Mouse (Mus musculus): ENCODE measurements at regions not wholly inside any gene's neighbourhood (a gene's known extent, or its start where the extent isn't known, plus 50 kb on each side); places are given as distances from the start of the nearest gene placed in this dataset.

DNA sequence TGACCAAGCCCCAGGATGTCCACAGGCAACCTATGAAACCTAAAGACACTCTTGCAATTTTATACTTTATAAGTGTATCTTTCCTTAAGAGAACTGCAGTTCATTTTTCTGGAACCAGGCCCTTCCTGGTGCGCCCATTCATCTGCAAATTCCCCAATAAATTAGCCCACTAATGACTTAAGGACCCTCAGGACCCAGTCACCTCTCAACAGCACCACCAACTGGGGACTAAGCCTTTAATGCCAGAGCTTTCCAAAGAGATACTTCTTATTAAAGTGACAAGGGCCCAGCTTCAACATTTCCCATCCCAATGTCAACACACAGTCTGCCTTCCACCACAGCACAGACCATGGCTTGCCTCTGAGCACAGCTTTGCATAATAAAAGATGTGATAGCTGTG is 237.6 kb upstream of the Pabpc6 start:
- no peak for DNase-seq (ENCODE audit: low read depth)

DNA sequence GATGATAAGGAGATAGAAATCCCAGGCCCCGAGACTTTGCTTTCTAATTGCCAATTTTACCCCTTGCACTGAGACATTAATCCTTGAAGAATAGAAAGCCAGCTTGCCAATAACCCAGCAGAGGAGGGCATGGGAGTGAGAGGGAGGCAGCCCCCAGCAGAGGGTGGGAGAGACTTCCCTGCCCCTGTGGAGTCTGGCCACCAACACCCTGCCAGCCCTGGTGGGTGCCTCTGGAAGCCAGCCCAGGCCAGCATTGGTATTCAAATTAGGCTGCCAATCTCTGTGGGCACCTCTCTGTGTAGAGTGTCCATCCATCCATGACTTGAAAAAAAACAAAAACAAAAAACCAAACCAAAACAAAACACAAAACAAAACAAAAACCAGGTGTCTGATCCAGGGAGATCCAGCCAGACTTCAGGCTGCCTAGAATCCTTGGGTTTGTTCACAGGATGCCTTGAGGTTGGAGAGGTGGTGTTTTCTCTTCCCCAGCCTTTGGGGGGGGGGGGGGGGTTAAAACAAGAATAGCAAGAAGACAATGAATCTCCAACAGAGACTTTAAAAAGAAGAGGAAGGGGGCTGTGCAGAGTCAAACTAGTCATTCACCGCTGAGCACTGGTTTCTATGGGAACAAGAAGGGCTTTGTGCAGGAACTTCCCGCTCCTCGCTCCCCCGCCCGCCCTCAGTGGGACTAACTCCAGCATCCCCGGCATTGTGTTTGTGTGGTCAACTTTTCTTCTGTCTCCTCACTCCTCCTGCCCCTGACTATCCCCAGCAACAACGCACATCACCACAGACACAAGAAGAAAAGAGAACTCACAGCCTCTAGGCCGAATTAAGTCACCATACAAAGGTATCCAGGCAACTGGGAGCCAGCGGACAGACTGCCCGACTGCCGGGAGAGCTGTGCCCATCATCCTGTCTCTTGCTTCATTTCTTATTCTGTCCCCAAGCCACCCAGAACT is 236.3 kb upstream of the Pabpc6 start:
- DNase-seq (ENCODE audit: low read depth), result no peak

DNA sequence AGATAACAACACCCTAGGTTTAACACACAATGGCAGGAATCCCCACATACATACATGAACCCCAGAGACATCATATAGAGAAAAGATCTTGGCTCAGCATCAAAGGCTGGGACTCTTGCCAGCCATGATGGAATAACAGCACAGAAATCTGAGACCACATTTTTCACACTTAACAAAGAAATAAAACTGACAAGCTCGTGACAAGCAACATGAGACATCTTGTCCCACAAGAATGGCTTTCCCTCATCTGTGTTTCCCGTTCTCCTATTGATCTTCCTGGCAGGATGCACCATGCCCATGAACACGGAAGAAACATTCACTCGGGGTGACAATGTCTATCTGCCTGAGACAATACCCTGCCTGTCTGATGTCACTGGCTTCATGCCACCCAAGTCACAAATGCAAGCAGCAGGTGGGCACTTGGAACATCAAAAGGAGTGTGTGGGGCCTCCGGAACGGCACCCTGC is 235.0 kb upstream of the Pabpc6 start:
- no peak for DNase-seq (ENCODE audit: low read depth)

DNA sequence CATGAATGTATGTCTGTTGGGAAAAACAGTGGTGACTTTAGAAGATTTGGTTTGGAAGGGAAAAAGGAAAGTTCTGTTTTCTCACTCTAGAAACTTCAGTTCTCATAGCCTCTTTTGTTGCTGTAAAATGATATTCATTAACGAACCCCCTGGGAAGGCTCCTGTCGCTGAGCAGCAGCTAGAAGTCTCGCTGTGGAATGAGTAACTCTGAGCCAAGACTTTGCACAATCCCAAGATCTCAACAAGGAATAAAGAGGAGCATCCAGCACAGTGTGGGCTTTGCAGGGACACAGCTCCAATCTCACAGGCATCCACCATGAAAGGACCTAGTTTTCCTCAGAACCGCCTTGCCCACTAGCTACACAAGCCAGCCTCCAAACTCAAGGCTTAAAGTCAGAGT is 233.8 kb upstream of the Pabpc6 start:
- DNase-seq (ENCODE audit: low read depth), result no peak

DNA sequence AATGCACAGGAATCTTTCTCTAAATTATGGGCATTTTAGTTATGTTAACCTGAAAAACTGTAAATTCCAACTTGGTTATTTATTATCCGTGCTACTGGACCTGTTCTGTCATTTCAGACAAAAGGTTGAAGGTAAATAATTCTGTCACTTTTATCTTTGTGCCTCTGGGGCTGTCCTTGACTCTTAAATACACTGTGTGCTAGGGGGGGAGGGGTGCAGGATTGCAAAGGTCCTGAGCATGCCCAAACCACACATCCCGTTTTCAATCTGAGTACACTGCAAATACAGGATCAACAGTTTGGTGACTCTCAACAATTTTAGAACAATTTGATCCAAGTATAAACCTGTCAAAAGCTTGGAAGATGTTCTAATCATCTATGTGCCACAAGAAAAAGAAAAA is 227.4 kb upstream of the Pabpc6 start:
- DNase-seq (ENCODE audit: low read depth), result no peak

DNA sequence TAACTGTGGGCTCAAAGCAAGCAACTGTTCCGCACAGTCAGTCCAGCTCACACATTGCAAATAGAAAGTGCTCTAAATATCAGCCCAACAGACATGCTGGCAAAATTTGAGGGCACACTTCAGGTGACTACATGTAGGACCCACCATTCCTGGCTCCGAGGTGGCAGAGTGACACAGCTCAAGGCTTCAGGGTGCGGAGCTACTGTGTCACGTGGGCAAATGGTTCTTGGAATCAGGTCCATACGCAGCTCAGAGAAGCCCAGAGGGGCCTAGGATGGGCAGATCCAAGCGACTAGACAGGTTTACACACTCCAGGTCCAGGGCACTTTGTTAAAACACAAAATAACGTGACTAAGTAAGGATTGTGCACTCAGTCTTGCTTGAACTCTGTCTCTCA is 226.2 kb upstream of the Pabpc6 start:
- no peak for DNase-seq (ENCODE audit: low read depth)

DNA sequence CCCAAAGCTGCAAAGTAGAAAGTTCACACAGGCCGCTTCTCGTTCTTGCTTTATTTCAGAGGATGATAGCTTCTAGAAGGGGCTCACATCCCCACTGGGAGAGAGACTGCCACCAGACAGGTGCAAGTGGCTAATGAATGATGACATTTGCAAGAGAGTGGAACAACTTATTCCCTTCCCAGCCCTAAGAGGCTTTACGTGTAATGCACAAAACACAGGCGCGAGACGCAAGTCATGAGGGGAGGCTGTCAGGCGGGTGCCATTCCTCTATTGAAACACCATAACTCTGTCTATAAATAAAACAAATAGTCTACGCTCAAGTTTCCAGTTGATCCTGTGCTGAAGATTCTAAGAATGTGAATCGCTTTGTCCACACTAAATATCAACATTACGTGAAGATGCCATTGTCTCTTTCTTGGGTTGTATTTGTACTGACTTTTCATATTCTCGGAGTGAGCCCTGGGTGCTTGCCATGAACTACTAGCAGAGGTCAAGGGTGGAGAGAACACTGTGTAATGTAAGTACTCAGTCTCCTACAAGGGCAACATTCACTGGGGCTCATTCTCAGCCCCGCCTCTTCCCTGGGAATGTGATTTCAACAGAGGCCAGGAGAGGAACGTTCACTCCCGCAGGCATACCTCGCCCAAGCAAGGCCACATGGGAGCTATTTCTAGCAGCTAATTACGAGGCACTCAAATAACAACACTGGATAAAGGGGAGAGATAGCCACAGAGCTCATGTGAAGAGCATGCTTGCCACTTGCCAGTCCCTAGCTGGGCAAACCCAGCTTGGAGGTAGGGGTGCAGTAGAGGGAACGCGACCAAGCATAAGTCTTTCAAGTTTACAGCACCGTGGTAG is 225.5 kb upstream of the Pabpc6 start:
- DNase-seq (ENCODE audit: low read depth), result no peak

DNA sequence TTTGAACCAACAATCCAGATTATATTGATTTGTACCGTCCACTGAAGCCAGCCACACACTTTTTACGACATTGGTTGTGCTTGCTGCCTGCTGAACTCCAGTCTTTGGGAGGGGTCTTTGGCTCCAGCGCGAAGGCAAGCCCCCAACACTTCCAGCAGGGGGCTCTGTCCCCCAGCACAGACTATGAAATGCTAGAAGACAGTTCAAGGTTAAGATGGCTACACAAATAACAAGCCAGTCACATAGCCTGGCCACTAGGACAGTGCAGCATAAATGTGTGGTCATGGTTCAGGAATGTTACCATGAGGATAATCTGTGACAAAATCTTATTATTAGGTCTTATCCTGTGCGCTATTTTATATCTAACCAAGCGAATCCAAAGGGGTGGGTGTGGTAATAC is 224.4 kb upstream of the Pabpc6 start:
- peak; percentile 16 for DNase-seq (ENCODE audit: low read depth)

DNA sequence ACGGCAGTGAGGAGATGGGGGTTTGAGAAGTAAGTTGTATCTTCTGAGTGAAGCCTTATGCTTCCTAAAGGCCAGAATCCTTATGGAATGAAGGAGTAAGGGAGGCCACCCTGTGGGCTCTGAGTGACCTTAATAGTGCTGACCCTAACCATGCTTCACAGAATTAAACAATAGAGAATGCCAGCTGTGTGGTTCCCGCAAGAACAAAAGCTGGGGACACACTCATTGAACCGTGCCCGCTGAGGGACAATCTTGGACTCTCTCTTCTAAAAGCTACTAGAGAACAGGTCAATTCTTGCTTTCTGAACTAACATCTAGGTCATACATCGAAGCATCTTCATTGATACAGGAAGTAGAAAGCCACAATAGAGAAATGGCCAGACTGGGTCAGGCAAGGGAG is 223.3 kb upstream of the Pabpc6 start:
- no peak for DNase-seq (ENCODE audit: low read depth)

DNA sequence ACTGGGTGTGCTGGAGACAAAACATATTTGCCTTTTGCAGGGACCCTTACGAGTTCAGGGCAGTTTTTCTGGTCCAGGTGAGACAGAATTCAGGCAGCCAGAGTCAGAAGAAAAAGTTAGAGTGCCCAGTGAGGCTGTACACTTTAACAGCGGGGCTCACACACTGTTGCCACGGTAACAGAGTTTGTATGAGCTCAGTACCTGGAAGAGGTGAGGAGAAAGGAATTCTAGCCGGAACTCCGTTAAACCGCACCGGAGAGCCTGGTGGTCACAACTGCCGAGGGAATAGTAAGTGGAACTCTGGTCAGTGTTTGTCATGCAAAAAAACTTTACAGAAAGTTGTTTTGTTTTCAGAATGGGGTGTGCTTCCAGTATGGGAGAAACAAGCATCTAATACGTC is 222.6 kb upstream of the Pabpc6 start:
- DNase-seq (ENCODE audit: low read depth), result no peak

DNA sequence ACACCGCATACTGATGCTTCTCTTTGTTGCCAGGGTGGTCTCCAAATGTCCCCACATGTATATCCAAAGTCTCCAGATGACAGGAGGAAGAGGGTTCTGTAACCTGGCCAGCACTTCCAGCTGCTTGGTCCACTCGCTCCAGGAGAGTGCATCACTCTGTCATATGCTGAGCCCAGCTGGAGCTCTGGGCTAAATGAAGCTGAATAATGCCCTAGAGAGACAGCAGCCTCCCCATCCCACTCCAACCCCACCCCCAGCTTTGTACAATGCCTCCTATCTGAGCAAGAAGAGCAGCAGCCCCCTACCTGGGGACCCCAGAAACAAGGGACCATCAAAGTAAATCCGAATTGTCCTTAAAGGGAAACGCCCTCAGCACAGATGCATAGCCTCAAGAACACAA is 219.0 kb upstream of the Pabpc6 start:
- no peak for DNase-seq (ENCODE audit: low read depth)

DNA sequence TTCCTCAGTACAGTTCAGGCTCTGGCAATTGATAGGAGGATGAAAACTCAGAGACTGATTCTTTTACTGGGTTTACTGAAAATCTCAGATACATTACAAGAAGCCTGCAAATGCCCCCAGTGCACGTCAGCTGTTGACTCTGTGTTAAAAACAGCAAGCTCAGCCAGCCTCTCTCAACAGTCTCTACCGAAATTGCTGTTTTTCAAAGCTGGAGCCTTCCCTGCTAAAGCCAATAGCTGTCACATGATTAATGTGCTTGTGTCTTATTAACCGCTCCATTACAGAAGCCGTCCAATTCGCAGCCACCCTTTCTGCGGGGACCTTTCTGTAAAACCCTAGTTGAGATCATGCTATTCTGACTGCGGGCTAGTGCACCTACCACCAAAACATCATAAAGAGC is 215.6 kb upstream of the Pabpc6 start:
- DNase-seq (ENCODE audit: low read depth), result no peak

DNA sequence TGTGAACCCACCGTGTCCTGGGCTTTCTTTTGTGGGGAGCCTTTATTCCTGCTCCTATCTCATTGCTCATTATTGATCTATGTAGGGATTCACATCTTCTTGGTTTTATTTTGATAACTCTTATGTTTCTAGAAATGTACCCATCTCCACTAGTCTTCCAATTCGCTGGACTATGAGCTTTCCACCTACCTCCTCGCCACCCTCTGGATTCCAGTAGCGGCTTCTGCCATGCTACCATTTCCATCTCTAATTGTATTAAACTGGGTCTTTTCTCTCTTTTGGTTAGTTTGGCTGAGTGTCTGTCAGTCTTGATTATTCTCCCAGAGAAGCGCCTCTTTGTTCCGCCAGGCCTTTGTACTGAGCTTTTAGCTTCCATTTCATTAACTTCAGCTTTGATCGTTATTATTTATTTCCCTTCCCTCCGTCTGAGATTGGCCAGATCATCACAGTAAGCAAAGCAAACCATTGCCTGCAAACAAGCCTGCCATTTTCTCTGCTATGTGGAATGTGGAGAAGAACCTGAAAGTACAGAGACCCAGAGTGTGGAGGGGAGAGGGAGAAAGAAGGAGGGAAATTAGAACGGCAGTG is 213.2 kb upstream of the Pabpc6 start:
- DNase-seq (ENCODE audit: low read depth), result no peak

DNA sequence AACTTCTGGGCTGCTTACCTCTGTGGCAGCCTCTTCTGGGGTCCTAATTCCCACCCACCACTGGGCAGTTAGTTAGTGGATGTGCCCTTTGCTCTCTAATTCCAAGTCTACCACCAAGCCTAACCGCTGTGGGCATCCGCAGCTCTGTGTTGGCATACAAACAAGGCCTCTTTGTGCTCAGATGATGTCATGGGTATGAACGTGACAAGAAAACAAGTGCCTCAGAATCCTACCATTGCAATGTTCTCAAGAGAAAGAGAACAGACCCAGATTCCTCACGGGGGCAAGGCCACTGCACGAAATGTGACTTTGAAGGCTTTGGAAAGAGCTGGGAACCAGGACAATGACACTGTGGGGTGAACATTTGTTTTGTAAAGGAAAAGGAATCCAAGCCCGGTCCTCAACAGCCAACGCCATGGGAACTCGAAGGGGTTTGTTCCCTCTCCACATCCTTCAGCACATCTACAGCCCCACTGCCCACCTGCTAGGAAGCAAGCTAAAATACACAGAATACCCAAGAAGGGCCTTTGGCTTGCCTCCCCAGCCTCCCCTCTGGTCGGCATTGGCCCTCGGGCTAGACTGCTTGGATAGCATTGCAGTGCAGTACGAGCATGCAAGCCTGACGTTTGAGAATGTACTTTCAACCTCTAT is 210.2 kb upstream of the Pabpc6 start:
- DNase-seq (ENCODE audit: low read depth), result no peak

DNA sequence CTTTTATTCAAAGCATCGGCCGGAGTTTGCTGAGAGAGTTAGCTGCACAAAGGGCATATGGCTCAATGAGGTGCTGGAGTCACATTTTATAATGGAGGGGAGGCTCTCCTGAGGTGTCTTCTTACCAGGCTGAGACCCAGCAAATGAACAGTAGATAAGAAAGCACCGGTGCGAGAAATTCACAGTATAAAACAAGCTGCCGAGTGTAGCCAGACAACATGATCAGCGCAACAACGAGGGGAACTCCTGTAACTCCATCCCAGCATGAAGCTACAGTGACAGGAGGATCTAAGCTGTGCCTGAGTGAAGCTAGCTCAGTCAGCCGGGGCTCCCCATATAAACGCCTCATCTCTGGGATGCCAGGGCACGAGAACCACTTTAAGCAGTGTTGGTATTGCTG is 204.2 kb upstream of the Pabpc6 start:
- no peak for DNase-seq (ENCODE audit: low read depth)

DNA sequence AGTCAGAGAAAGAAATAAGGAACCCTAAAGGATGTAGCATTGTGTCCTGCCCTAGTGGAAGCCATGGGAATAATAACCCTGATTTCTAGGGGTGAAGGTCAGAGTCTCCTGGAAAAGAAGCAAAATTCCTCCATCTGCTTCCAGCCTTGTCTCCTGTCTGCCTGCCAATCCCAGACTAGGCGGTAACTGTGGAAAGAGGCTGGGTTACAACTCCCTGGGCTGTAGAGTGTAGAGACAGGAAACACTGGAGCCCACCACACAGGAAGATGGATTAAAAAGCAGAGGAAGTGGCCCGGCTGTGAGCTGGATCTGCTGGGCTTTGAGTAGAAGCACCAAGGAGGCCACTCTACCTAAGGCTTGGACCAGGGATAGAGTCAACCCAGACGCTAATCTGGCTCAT is 200.7 kb upstream of the Pabpc6 start:
- no peak for DNase-seq (ENCODE audit: low read depth)

DNA sequence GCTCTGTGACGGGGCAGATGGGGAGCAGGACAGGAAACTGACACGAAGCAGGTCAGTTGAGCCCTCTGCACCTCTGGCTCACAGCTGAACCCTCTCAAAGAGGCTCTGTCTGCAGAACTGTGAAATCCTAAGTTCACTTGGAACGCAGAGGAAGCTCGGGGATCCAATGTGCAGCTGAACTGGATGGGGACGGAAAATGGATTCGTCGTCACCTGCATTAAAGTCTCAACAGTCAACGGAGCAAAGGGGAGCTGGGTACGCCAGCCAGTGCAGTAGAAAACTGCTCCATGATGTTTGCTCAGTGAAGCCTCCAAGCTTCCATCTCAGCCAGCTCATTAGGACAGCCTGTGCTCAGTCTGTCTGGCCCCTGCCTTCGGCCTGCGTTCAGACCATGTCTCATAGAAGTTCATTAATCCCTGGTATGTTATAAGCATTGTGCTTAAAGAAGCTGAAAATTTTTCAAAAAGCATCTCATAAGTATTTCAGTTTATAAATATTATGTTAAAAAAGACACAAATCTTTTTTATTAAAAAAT is 199.3 kb upstream of the Pabpc6 start:
- DNase-seq (ENCODE audit: low read depth), result no peak

DNA sequence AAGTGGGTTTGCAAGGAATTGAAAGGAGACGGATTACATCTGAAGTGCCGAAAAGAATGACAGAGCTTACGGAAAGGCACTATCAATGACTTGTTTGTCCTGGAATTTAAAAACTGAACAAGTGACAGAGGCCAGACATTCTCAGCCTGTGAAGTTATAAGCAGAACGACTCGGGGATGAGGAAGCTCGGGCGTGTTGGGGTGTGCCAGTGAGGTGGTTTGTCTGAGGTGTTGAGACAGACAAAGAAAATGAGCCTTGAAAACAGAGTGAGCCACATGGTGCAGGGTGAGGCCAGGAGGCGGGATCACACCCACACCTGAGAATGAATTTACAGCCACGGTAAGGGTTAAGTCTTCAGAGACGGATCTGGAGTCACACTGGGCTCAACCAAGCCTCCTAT is 194.7 kb upstream of the Pabpc6 start:
- no peak for DNase-seq (ENCODE audit: low read depth)

DNA sequence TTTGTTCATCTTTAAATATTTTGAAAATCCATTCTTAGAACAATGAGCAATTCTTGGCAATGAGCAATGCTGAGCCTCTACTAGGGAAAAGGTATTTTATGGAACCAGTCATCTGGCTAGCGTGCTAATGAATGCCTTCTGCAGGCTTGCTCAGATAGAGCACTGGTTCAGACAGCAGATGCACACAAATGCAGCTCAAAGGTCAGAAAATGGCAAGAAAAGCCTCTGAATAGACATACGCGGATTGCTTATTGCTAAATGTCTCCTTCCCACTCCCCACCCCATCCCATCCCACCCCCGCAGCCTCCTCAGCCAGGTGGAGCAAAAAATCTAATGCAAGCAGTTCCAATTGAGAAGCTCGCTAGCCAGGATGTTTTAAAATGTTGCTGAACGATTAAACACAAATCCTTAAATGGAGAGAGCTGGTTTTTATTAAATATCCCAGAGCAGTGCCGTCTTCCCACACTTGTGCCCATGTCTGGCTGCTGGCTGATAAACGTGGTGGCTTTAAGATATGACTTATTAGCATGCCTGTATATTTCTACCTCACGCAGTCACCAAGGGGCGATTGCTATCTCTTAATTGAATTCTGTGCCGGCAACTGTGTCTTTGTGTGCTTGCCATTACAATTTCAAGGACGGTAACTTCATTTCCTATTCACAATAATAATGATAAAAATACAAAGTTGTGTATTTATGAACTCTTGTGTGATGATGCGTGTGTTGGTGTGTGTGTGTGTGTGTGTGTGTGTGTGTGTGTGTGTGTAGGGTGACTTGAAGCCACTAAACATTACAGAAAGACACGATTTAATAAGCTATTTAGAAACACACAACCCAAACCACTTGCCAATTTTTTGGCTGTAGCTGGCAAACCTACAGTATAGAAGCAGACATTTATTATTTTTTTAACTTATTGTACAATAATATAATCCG is 192.7 kb upstream of the Pabpc6 start:
- DNase-seq (ENCODE audit: low read depth), result no peak

DNA sequence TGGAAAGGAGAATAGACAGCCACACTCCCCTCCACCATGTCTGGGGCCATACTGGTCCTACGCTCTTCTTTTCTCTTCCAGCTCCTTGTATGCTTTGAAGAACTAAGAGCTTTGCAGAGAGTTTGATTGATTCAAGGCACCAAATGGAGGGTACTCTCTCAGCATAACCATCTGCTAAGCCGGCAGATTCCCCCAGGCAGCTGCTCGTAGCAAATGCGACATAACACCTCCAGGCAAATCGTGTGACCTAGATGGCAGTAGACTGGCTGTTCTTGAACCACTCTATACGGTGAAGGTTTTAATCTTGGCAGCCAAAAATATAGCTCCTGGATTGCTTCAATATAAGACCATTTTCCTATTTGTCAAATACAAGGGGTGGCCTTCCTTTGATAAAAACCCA is 191.8 kb upstream of the Pabpc6 start:
- DNase-seq (ENCODE audit: low read depth), result no peak

All from c-Kit-positive CD71-negative TER-119-negative erythroid progenitor cells, embryonic 14.5 days (primary cell).